Mouse (Mus musculus): ENCODE data around the gene Fam166b. TPM values are rescaled to one million over a fixed set of nuclear protein-coding genes. Genes with fewer than 3 reads are reported as not detected.

Fam166b gene
- total and polyA plus RNA-seq, 2 experiments from 2014 or later = 1.6 to 2.8 TPM

DNA sequence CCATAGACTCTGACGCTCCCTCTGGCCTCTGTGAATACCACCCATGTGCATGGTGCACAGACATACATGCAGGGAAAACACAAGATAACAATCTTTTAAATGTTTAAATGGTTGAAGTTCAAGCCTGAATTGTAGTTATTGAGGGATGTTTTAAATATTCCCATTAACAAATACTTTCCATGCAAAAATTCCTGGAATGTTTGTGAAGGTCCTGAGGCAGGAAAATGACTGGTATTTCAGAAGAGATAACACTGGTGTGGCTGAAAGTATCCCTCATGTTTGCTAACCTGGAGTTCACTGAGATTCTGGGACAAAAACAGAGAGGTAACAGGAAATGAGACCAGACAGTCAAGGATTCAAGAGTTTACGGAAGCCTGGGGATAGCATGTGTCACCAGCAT is 39.5 kb downstream of the Fam166b start:
- H3K9ac ChIP-seq (replicated peaks; ENCODE audit: low read length, poor library complexity, severe bottlenecking) = no peak overlapping the region
- no peak overlapping the region for H3K27ac ChIP-seq (ENCODE audit: low read depth, low read length)
- no peaks in the 10 kb centered on the region for H3K4me1 ChIP-seq (ENCODE audit: insufficient read depth, low read length)
- H3K4me2 ChIP-seq (ENCODE audit: low read depth, low read length, poor library complexity, severe bottlenecking) = no peak overlapping the region
- no peaks in the 10 kb centered on the region for H3K27me3 ChIP-seq (ENCODE audit: insufficient read depth, low read length)
- no peak for TF ChIP-seq CTCF (IDR thresholded peaks at IDR 0.05)
- no peak overlapping the region for H3K4me3 ChIP-seq (ENCODE audit: low read depth, low read length)
- DNase-seq (ENCODE audit: low spot score) (no peak), ATAC-seq (ENCODE audit: low FRiP score) (no peak)
- no peaks in the 10 kb centered on the region for H3K9me3 ChIP-seq (ENCODE audit: low read length)
- H3K36me3 ChIP-seq (ENCODE audit: insufficient read depth, low read length) = peaks cover 4% of the 10 kb centered on the region; the same call in 1 of the 2 replicates
- WGBS = 90% methylated on average over 2 of the region's 2 CpGs

- no peak for ATAC-seq (ENCODE audit: low FRiP score)
- Histone ChIP-seq H3K4me3 (ENCODE audit: low read depth, low read length) (no peak overlapping the region), H3K36me3 (ENCODE audit: insufficient read depth, low read length) (peaks cover 4% of the 10 kb centered on the region; the same call in 1 of the 2 replicates)
Observed at GRCm38 (mm10) chr4:43386932-43387331, 42.0 kb downstream of the Fam166b start.

DNA sequence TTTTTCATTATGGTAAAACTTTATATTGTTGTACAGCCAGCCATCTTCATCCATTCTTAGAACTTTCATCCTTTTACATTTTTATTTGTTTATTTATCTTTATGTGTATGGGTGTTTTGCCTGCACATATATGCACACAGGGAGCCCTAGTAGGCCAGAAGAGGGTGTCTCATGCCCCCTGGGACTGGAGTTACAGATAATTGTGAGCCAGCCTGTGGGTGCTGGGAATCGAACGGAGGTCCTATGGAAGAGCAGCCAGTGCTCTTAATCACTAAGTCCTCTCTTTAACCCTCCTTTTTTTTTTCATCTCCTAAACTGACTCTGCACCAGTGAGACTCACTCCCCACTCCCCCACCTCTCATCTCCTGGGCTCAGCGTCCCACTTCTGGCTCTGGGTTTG is 44.4 kb downstream of the Fam166b start:
- no peaks in the 10 kb centered on the region for H3K27me3 ChIP-seq (ENCODE audit: insufficient read depth, low read length)

More at GRCm38 (mm10) chr4:43386932-43387331, 42.0 kb downstream of the Fam166b start:
- Histone ChIP-seq H3K27me3 (ENCODE audit: insufficient read depth, low read length) (no peaks in the 10 kb centered on the region), H3K9me3 (ENCODE audit: low read length) (no peaks in the 10 kb centered on the region), H3K4me2 (ENCODE audit: low read depth, low read length, poor library complexity, severe bottlenecking) (no peak overlapping the region), H3K9ac (replicated peaks; ENCODE audit: low read length, poor library complexity, severe bottlenecking) (no peak overlapping the region), H3K27ac (ENCODE audit: low read depth, low read length) (no peak overlapping the region), H3K4me1 (ENCODE audit: insufficient read depth, low read length) (peaks cover 8% of the 10 kb centered on the region)
- TF ChIP-seq CTCF (IDR thresholded peaks at IDR 0.05) = no peak
- DNase-seq (ENCODE audit: low spot score) = no peak

GRCm38 (mm10) chr4:43384083-43384460 is 44.9 kb downstream of the Fam166b start:
- no peaks in the 10 kb centered on the region for H3K27me3 ChIP-seq (ENCODE audit: insufficient read depth, low read length)
- H3K27ac ChIP-seq (ENCODE audit: low read depth, low read length) = no peak overlapping the region
- peaks cover 11% of the 10 kb centered on the region for H3K4me1 ChIP-seq (ENCODE audit: insufficient read depth, low read length)
- DNase-seq (ENCODE audit: low spot score) (no peak), ATAC-seq (ENCODE audit: low FRiP score) (no peak)
- H3K4me3 ChIP-seq (ENCODE audit: low read depth, low read length) = no peak overlapping the region
- WGBS = 84% methylated on average over 5 of the region's 5 CpGs
- H3K4me2 ChIP-seq (ENCODE audit: low read depth, low read length, poor library complexity, severe bottlenecking) = 0 out of 2 replicates have a peak overlapping the region, but pooled peaks have one; percentile 9
- H3K9me3 ChIP-seq (ENCODE audit: low read length) = no peaks in the 10 kb centered on the region
- peaks cover 4% of the 10 kb centered on the region; the same call in 1 of the 2 replicates for H3K36me3 ChIP-seq (ENCODE audit: insufficient read depth, low read length)
- no peak for TF ChIP-seq CTCF (IDR thresholded peaks at IDR 0.05)
- no peak overlapping the region for H3K9ac ChIP-seq (replicated peaks; ENCODE audit: low read length, poor library complexity, severe bottlenecking)

More for the DNA sequence above, 44.4 kb downstream of the Fam166b start:
- H3K9me3 ChIP-seq (ENCODE audit: low read length) = no peaks in the 10 kb centered on the region
- H3K4me2 ChIP-seq (ENCODE audit: low read depth, low read length, poor library complexity, severe bottlenecking) = no peak overlapping the region
- peaks cover 4% of the 10 kb centered on the region; the same call in 1 of the 2 replicates for H3K36me3 ChIP-seq (ENCODE audit: insufficient read depth, low read length)
- TF ChIP-seq CTCF (IDR thresholded peaks at IDR 0.05) = no peak
- H3K4me3 ChIP-seq (ENCODE audit: low read depth, low read length) = no peak overlapping the region
- DNase-seq (ENCODE audit: low spot score) = no peak
- no peak overlapping the region for H3K27ac ChIP-seq (ENCODE audit: low read depth, low read length)
- 86% methylated on average over 3 of the region's 3 CpGs for WGBS
- no peak overlapping the region for H3K9ac ChIP-seq (replicated peaks; ENCODE audit: low read length, poor library complexity, severe bottlenecking)
- peaks cover 11% of the 10 kb centered on the region for H3K4me1 ChIP-seq (ENCODE audit: insufficient read depth, low read length)
- no peak for ATAC-seq (ENCODE audit: low FRiP score)

DNA sequence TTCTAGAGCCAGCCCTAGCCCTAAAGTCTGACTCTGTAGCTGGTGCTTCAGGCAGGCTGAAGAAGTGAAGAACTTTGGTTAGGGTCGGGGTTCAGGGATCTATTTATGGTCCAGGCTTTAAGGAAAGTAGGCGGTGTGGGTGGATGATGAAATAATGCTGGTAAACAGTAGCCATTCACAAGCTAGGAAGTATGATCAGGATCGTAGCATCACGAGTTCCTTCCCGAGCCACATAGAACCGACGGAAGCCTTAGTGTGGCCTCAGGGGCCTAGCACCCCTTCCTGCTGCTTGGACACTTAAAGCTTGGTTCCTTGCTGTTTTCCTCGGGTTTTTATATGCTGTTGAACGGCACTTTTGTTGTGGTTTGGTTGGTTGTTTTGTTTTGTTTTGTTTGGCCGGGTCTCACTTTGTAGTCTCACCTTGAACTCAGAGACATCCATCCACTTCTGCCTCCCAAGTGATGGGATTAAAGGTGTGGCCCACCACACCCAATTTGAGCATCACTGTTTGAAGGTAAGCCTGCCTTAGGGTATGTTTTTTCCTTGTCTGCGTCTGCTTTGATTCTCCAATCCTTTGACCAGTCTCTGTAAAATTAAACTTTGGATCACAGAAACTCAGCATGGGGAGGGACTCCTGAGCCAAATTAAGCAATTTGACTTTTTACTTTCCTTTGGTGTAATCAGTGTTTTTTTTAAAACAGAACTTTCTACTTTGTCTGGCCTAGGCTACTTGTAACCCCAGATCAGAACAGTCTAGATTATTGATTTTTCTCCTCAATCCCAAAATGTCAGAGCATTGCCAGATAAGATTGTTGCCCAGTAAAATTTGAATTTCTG is 45.5 kb downstream of the Fam166b start:
- 69% methylated on average over 11 of the region's 11 CpGs for whole genome bisulfite sequencing
- peaks cover 2% of the 10 kb centered on the region; the same call in 1 of the 2 replicates for H3K36me3 ChIP-seq (ENCODE audit: insufficient read depth, low read length)
- no peak for TF ChIP-seq CTCF (IDR thresholded peaks at IDR 0.05)
- H3K4me1 ChIP-seq (ENCODE audit: insufficient read depth, low read length) = peaks cover 11% of the 10 kb centered on the region
- H3K4me3 ChIP-seq (ENCODE audit: low read depth, low read length) = peak overlapping the region; percentile 76
- no peak overlapping the region for H3K27ac ChIP-seq (ENCODE audit: low read depth, low read length)
- no peak for DNase-seq (ENCODE audit: low spot score)
- no peak for ATAC-seq (ENCODE audit: low FRiP score)
- no peaks in the 10 kb centered on the region for H3K27me3 ChIP-seq (ENCODE audit: insufficient read depth, low read length)
- H3K4me2 ChIP-seq (ENCODE audit: low read depth, low read length, poor library complexity, severe bottlenecking) = peak overlapping the region; percentile 89
- H3K9ac ChIP-seq (replicated peaks; ENCODE audit: low read length, poor library complexity, severe bottlenecking) = no peak overlapping the region; the same call in 1 of the 2 replicates
- no peaks in the 10 kb centered on the region for H3K9me3 ChIP-seq (ENCODE audit: low read length)
